Mouse (Mus musculus) lung, adult 2 months (tissue): ENCODE measurements around the gene Gtf2h3. TPM values are rescaled to one million over a fixed set of nuclear protein-coding genes. Genes with fewer than 3 reads are reported as not detected.

Experiments used
- DNase-seq: peaks from one replicate; pipeline ENCODE4 v3.0.0; 2022
- H3K4me1 ChIP-seq: fragments of 200-500 bp; 2 replicates; pipeline ENCODE4 v1.6.1; 2011; ENCODE audit warnings: low read length; ENCODE audit not compliant: control insufficient read depth, insufficient read depth
- H3K4me3 ChIP-seq: fragments of 200-500 bp; replicated peaks from 2 replicates; pipeline ENCODE3; 2011; ENCODE audit warnings: low read depth, mild to moderate bottlenecking, control low read depth, low read length; ENCODE audit errors: extremely low read depth
- CTCF ChIP-seq: fragments of 200-500 bp; IDR thresholded peaks from 2 replicates; pipeline ENCODE4 v1.5.1; 2011; ENCODE audit warnings: mild to moderate bottlenecking, low read length, control low read depth; ENCODE audit not compliant: insufficient read depth
- POLR2A ChIP-seq: fragments of 200-500 bp; IDR thresholded peaks from 2 replicates; pipeline ENCODE4 v1.6.1; 2011; ENCODE audit warnings: low read depth, mild to moderate bottlenecking, control low read depth, low read length, borderline replicate concordance; ENCODE audit errors: extremely low read depth
- WGBS: fragments of 180-500 bp; shearing (Covaris S2); methylation state at CpG from one replicate; pipeline ENCODE4 v1.1.7; 2018; 5-methylcytosine and 5-hydroxymethylcytosine counted together
- polyA plus RNA-seq: library from polyadenylated mRNA; depleted of rRNA; stranded (reverse); fragments of >200 nt; gene quantifications from 2 replicates; pipeline ENCODE4 v1.2.3, GENCODE M21; 2012; rRNA removed

Gene Gtf2h3
- polyA plus RNA-seq = 20.1 and 30.4 TPM in 2 replicates

- DNase-seq = peak; percentile 95
- 1% methylated on average over 51 of the region's 51 CpGs for WGBS
- Histone ChIP-seq H3K4me3 (peak within 1 kb of the TSS; percentile 91), H3K4me1 (peaks cover 2% of the 10 kb centered on the region; the same call in 1 of the 2 replicates)
- TF ChIP-seq CTCF = no peak
- TF ChIP-seq POLR2A = peak; percentile 92
These were observed at the start of gene Gtf2h3, which contains the start of gene Eif2b1 for GRCm38 (mm10) chr5:124578633-124579317. Gene Gtf2h3, plus strand, starts transcription at chr5:124579140. Gene Eif2b1, minus strand, starts transcription at chr5:124579131.

DNA sequence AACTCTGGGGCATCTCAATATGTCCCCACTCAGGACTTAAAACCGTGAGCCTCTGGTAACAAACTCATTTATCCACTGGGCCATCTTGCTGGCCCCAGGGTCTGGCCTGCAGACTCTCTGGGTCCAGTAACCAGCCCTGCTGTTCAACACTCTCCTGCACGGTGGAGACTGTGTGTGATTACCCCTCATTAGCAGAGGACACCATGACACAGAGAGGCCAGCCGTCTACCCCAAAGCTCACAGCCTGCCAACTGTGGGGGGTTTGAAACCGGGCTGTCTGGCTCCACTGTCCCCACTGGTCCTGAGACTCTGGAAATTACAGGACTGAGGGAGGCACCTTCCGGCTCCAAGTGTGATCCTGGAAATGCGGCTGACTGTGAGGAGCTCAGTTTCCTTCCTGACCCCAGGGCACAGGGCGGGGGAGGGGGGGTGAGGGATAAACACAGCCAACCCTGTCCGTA, 49.7 kb upstream of the Gtf2h3 start:
- DNase-seq = peak; percentile 45
- H3K4me3 ChIP-seq = peak overlapping the region; percentile 12
- peak; percentile 31; the same call in 1 of the 2 replicates for TF ChIP-seq POLR2A
- TF ChIP-seq CTCF = no peak
- 16% methylated on average over 8 of the region's 8 CpGs for WGBS
- peaks cover 7% of the 10 kb centered on the region for H3K4me1 ChIP-seq

DNA sequence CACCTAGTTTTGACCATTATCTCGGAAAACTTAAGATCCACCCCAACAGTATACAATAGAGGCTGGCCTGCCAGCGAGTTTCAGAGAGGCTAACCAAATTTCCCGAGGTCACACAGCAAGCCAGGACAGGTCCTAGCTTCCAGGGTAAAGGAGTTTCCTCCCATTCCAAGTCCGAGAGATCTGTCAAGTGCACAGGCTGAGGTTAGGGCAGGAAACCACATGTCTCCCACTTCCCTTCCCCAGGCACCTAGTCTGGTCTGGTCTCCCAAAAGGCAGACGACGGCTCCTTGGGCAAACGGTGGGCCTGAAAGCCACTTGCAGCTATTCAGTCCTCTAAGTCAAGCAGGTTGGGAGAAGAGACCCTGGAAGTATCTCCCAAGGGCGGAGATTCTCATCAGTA, 49.2 kb upstream of the Gtf2h3 start:
- peak overlapping the region; percentile 12 for H3K4me3 ChIP-seq
- DNase-seq = no peak

GRCm38 (mm10) chr5:124530655-124531582, 48.0 kb upstream of the Gtf2h3 start, which contains the start of gene Rilpl1:
Gene Rilpl1, minus strand, starts transcription at chr5:124531391.
- H3K4me1 ChIP-seq = peaks cover 7% of the 10 kb centered on the region
- TF ChIP-seq CTCF (no peak), POLR2A (0 out of 2 replicates have a peak, but pooled peaks have one; percentile 25)
- DNase-seq = peak; percentile 82
- WGBS = under 1% methylated on average over 95 of the region's 96 CpGs
- H3K4me3 ChIP-seq = peak within 1 kb of the TSS; percentile 91

More for the DNA sequence above, 49.2 kb upstream of the Gtf2h3 start:
- WGBS = 29% methylated on average over 8 of the region's 8 CpGs
- TF ChIP-seq CTCF (no peak), POLR2A (no peak)
- peaks cover 7% of the 10 kb centered on the region for H3K4me1 ChIP-seq

- Histone ChIP-seq H3K4me3 (peak overlapping the region; percentile 91), H3K4me1 (peaks cover 7% of the 10 kb centered on the region)
- no peak for DNase-seq
- no peak for TF ChIP-seq CTCF
- no peak for TF ChIP-seq POLR2A
- 11% methylated on average over 14 of the region's 14 CpGs for WGBS
These were observed 47.4 kb upstream of the Gtf2h3 start for GRCm38 (mm10) chr5:124531583-124531930.

DNA sequence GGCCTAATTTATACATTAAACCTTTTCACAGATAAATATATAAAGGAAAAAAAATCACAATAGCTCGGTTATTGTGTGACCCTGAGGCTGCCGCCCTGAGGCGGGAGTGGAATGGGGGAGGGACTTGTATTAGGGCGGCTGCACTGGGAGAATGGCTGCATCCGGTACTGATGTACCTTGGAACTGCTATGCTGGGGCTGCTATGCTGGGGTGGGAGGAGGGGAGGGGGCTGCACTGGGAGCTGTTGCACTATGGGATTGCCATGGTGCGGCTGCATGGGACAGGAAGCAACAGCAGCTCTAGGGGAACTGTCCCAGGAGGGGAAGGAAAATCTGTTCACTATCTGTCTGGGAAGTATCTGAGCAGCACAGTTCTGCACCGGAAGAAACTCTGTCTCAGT, 46.5 kb upstream of the Gtf2h3 start:
- Histone ChIP-seq H3K4me3 (no peak overlapping the region), H3K4me1 (peaks cover 9% of the 10 kb centered on the region)
- TF ChIP-seq POLR2A (no peak), CTCF (no peak)
- DNase-seq = no peak
- WGBS = 36% methylated on average over 7 of the region's 7 CpGs

GRCm38 (mm10) chr5:124535016-124535415, 43.9 kb upstream of the Gtf2h3 start:
- peaks cover 9% of the 10 kb centered on the region for H3K4me1 ChIP-seq
- no peak for DNase-seq
- TF ChIP-seq CTCF (no peak), POLR2A (no peak)
- 62% methylated on average over 5 of the region's 5 CpGs for WGBS
- no peak overlapping the region for H3K4me3 ChIP-seq

DNA sequence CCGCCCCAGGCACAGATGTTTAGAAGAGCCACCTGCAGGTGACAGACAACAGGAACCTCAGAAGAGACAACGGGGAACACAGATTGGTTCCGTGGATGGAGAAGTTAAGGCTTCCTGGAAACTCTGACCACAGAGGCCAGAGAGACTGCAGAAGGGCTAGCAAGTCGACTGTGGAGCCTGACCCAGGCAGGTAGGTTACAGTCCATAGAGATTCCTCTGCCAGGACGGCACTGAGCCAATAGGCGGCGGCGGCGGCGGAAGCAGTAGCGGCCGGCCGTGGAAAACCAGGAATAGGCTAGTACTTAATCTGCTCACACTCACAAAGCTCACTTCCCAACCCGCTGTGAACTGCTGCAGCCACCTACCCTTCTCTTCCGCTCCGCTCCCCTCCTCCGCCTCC, 42.2 kb upstream of the Gtf2h3 start:
- peak; percentile 68 for DNase-seq
- 4% methylated on average over 17 of the region's 17 CpGs for WGBS
- H3K4me3 ChIP-seq = peak overlapping the region; percentile 28

More for the DNA sequence above, 42.2 kb upstream of the Gtf2h3 start:
- peaks cover 7% of the 10 kb centered on the region for H3K4me1 ChIP-seq
- TF ChIP-seq POLR2A = 0 out of 2 replicates have a peak, but pooled peaks have one; percentile 15
- no peak for TF ChIP-seq CTCF
